Mouse (Mus musculus): ENCODE results near the gene Msx1. TPM values are rescaled to one million over a fixed set of nuclear protein-coding genes. Genes with fewer than 3 reads are reported as not detected.

Msx1 gene
- polyA plus RNA-seq, 1 experiment from 2014 or later, result 12.5 TPM

DNA sequence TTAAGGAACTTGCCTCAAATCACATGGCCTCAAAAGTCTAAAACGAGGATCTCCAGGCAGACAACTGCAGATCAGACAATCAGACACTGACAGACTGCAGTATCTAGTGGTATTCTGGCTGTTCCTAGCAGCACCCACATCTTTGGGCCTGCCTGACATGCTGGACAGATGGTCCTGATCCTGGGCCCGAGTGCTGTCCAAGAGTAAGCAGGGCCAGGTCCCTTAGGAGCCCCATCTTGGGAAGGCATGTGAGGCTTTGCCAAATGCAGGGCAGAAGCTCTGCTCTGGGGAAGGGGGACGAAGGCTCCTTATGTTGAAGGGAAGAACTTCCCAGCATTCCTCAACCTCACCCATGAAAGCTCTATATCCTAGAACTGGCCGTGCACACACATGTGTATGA is 8.5 kb downstream of the Msx1 start:
- Histone ChIP-seq H3K4me2 (ENCODE audit: low read length) (no peak overlapping the region), H3K27me3 (replicated peaks; ENCODE audit: control insufficient read depth, insufficient read depth, low read length) (peaks cover 65% of the 10 kb centered on the region), H3K9me3 (replicated peaks; ENCODE audit: control insufficient read depth, low read length) (no peaks in the 10 kb centered on the region), H3K4me3 (ENCODE audit: low read depth, low read length) (no peak overlapping the region), H3K4me1 (ENCODE audit: control insufficient read depth, insufficient read depth, low read length) (no peaks in the 10 kb centered on the region), H3K36me3 (ENCODE audit: control insufficient read depth, insufficient read depth, low read length) (no peaks in the 10 kb centered on the region), H3K9ac (ENCODE audit: low read length) (no peak overlapping the region), H3K27ac (ENCODE audit: low read depth, low read length) (no peak overlapping the region)
- DNase-seq (ENCODE audit: low spot score), result no peak
- no peak for ATAC-seq
- 83% methylated on average over 4 of the region's 4 CpGs for WGBS

DNA sequence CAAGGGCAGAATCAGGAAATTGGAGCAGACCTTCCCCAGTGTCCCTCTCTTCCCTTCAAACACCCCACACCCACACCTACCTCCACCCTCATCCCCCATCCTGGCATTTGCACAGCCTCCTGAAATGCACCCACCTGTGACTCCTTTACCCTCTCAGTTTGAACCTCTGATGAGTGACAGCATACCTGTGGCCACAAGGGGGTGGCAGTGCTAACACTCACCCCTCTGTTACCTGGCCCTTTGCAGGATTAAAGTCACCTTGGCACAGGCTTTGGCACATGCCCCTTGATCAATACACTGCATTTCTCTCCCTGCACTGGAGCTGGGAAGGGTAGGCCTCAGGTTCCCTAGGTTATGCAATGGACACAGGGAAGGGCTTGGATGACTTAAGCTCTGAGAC is 10.2 kb downstream of the Msx1 start:
- H3K27me3 ChIP-seq (replicated peaks; ENCODE audit: control insufficient read depth, insufficient read depth, low read length), result peaks cover 51% of the 10 kb centered on the region
- H3K4me3 ChIP-seq (ENCODE audit: low read depth, low read length), result no peak overlapping the region
- H3K27ac ChIP-seq (ENCODE audit: low read depth, low read length), result no peak overlapping the region
- no peaks in the 10 kb centered on the region for H3K36me3 ChIP-seq (ENCODE audit: control insufficient read depth, insufficient read depth, low read length)
- no peak overlapping the region for H3K4me2 ChIP-seq (ENCODE audit: low read length)
- no peaks in the 10 kb centered on the region for H3K9me3 ChIP-seq (replicated peaks; ENCODE audit: control insufficient read depth, low read length)
- DNase-seq (ENCODE audit: low spot score) (no peak), ATAC-seq (no peak)
- H3K9ac ChIP-seq (ENCODE audit: low read length), result no peak overlapping the region
- no peaks in the 10 kb centered on the region for H3K4me1 ChIP-seq (ENCODE audit: control insufficient read depth, insufficient read depth, low read length)

DNA sequence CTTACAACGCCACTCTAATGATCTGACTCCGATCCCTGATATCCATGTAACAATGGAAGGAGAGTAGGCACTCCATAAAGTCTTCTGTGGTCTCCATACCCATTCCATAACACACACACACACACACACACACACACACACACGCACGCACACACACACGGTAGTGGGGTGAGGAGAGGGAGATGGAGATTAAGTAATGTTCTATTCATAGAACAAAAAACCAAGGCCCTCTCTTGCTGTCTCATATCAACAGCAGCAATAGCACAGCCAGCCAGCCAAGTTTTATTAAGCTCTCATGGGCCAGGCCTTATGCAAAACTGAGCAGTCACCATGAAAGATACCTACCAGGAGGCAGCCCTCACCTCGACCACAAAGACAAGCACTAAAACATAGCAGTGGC is 19.1 kb downstream of the Msx1 start:
- Histone ChIP-seq H3K9ac (ENCODE audit: low read length) (no peak overlapping the region), H3K27ac (ENCODE audit: low read depth, low read length) (no peak overlapping the region), H3K27me3 (replicated peaks; ENCODE audit: control insufficient read depth, insufficient read depth, low read length) (no peaks in the 10 kb centered on the region), H3K4me1 (ENCODE audit: control insufficient read depth, insufficient read depth, low read length) (no peaks in the 10 kb centered on the region), H3K9me3 (replicated peaks; ENCODE audit: control insufficient read depth, low read length) (no peaks in the 10 kb centered on the region), H3K4me2 (ENCODE audit: low read length) (no peak overlapping the region), H3K36me3 (ENCODE audit: control insufficient read depth, insufficient read depth, low read length) (no peaks in the 10 kb centered on the region), H3K4me3 (ENCODE audit: low read depth, low read length) (no peak overlapping the region)
- WGBS, result 85% methylated on average over 6 of the region's 6 CpGs
- ATAC-seq (no peak), DNase-seq (ENCODE audit: low spot score) (no peak)

DNA sequence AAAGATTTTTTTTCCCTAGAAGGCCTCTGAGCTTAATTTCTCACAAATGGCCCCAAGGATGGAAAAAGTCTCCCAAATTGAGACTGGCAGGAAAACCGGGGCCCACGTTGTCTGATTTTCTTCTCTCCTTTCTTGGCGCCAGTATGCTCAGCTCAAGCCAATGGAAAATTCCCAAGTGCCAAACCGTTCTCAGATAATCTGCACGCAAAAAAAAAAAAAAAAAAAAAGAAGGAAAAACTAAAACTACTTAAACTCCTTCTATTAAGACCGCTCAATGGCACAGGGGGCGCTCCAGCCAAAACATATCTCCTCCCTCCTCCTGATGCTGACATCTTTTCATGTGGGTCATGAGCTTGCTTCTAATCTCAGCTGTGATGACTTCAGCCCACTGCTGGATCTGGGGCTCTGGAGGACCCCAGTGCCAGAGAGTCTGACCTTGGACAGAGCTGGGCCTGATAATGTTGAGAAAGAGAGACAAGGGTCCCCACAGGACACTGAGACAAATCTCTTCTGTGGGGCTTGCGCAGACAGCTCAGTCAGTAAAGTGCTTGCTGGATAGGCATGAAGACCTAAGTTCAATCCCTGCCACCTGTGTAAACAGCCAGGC is 19.8 kb downstream of the Msx1 start:
- DNase-seq (ENCODE audit: low spot score), result peak; percentile 39
- no peak overlapping the region for H3K27ac ChIP-seq (ENCODE audit: low read depth, low read length)
- no peak overlapping the region for H3K4me2 ChIP-seq (ENCODE audit: low read length)
- H3K4me1 ChIP-seq (ENCODE audit: control insufficient read depth, insufficient read depth, low read length), result no peaks in the 10 kb centered on the region
- WGBS, result 63% methylated on average over 8 of the region's 8 CpGs
- no peak for ATAC-seq
- H3K4me3 ChIP-seq (ENCODE audit: low read depth, low read length), result no peak overlapping the region
- H3K36me3 ChIP-seq (ENCODE audit: control insufficient read depth, insufficient read depth, low read length), result no peaks in the 10 kb centered on the region
- H3K9ac ChIP-seq (ENCODE audit: low read length), result no peak overlapping the region
- no peaks in the 10 kb centered on the region for H3K27me3 ChIP-seq (replicated peaks; ENCODE audit: control insufficient read depth, insufficient read depth, low read length)
- no peaks in the 10 kb centered on the region for H3K9me3 ChIP-seq (replicated peaks; ENCODE audit: control insufficient read depth, low read length)

DNA sequence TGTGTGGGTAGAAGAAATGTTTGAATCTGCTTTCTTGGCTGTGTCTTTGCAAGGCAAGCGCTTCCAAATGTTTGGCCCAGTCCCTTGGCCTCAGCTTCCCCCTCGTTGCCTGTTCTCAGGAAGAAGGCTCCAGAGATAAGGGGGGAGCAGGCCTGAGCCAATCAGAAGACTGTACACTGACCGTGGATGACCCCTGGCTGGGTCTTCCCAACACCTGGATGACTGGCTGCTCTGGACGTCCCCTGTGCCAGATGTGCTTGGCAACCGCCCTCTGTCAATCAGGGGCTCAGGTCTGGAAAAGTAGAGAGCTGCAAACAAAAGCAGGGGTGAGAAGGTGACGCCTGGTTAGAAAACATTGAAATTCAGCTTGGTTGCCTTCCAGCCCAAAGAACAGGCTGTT is 27.1 kb downstream of the Msx1 start:
- WGBS, result 72% methylated on average over 6 of the region's 6 CpGs
- Histone ChIP-seq H3K9ac (ENCODE audit: low read length) (no peak overlapping the region), H3K4me3 (ENCODE audit: low read depth, low read length) (no peak overlapping the region), H3K4me1 (ENCODE audit: control insufficient read depth, insufficient read depth, low read length) (no peaks in the 10 kb centered on the region), H3K27me3 (replicated peaks; ENCODE audit: control insufficient read depth, insufficient read depth, low read length) (no peaks in the 10 kb centered on the region), H3K36me3 (ENCODE audit: control insufficient read depth, insufficient read depth, low read length) (no peaks in the 10 kb centered on the region), H3K4me2 (ENCODE audit: low read length) (no peak overlapping the region), H3K27ac (ENCODE audit: low read depth, low read length) (no peak overlapping the region), H3K9me3 (replicated peaks; ENCODE audit: control insufficient read depth, low read length) (no peaks in the 10 kb centered on the region)
- ATAC-seq (no peak), DNase-seq (ENCODE audit: low spot score) (no peak)

DNA sequence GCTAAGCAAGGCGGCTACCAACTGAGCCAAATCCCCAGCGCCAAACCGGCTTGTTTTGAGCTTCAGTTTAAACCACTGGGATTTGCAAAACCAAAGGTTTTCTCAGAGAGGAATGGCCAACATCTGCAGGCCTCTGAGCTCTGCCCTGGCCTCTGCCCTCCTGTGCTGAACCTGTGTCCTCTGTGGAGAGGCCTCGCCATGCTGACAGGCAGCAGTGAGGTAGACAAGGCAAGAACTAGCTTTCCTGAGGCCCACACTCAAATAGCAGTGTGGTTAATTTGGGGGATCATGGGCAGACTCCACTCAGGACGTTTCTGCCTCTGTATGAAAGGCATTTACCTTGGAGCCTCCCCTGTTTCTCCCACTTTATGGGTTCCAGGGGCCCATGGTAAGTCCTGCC is 27.6 kb downstream of the Msx1 start:
- H3K27me3 ChIP-seq (replicated peaks; ENCODE audit: control insufficient read depth, insufficient read depth, low read length), result no peaks in the 10 kb centered on the region
- no peak overlapping the region for H3K27ac ChIP-seq (ENCODE audit: low read depth, low read length)
- H3K9ac ChIP-seq (ENCODE audit: low read length), result no peak overlapping the region
- H3K4me2 ChIP-seq (ENCODE audit: low read length), result no peak overlapping the region
- no peaks in the 10 kb centered on the region for H3K4me1 ChIP-seq (ENCODE audit: control insufficient read depth, insufficient read depth, low read length)
- H3K4me3 ChIP-seq (ENCODE audit: low read depth, low read length), result no peak overlapping the region
- DNase-seq (ENCODE audit: low spot score) (no peak), ATAC-seq (no peak)
- H3K36me3 ChIP-seq (ENCODE audit: control insufficient read depth, insufficient read depth, low read length), result no peaks in the 10 kb centered on the region
- WGBS, result 73% methylated on average over 5 of the region's 5 CpGs
- no peaks in the 10 kb centered on the region for H3K9me3 ChIP-seq (replicated peaks; ENCODE audit: control insufficient read depth, low read length)

DNA sequence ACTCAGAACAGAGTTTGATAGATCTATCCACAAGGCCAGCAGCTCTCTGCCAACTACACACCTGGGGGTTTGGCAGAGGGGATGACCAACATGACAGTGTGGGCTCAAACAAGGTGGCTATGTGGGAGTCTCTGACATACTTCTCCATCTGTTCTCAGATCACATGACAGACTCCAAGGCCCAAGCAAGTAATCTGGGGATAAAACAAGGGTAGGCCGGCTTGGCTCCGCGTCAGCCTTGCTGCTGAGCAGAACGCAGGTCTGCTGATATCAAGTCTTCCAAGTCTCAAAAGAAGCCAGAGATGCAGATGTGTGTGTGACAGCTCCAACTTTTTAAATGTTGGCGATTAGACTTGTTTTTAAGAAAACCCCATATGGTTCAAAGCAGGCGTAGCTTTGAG is 28.7 kb downstream of the Msx1 start:
- no peak for DNase-seq (ENCODE audit: low spot score)
- Histone ChIP-seq H3K9me3 (replicated peaks; ENCODE audit: control insufficient read depth, low read length) (no peaks in the 10 kb centered on the region), H3K36me3 (ENCODE audit: control insufficient read depth, insufficient read depth, low read length) (no peaks in the 10 kb centered on the region), H3K4me2 (ENCODE audit: low read length) (no peak overlapping the region), H3K4me3 (ENCODE audit: low read depth, low read length) (no peak overlapping the region), H3K27me3 (replicated peaks; ENCODE audit: control insufficient read depth, insufficient read depth, low read length) (no peaks in the 10 kb centered on the region; the same call in 1 of the 2 replicates), H3K4me1 (ENCODE audit: control insufficient read depth, insufficient read depth, low read length) (no peaks in the 10 kb centered on the region), H3K27ac (ENCODE audit: low read depth, low read length) (no peak overlapping the region), H3K9ac (ENCODE audit: low read length) (no peak overlapping the region)
- no peak for ATAC-seq
- WGBS, result 91% methylated on average over 6 of the region's 6 CpGs

DNA sequence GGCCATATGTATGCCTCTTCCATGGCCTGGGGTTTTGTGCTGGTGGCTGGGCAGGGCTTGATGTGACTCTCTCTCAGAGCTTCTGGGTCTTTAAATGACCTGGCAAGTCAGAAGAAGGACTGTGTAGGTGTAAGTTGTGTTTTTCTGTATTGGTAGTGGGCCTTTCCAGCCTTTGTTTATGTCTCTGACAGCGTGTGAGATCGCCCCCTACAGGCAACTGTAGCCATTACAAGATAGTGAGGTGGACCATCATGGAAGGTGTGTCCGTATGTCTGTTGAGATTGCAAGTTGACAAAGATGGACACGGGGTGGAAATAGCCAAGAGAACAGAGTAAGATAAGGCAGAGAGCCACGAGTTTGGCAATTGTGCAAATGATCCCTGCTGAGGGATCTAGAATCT is 32.2 kb downstream of the Msx1 start:
- 56% methylated on average over 5 of the region's 5 CpGs for WGBS
- Histone ChIP-seq H3K27ac (ENCODE audit: low read depth, low read length) (no peak overlapping the region), H3K27me3 (replicated peaks; ENCODE audit: control insufficient read depth, insufficient read depth, low read length) (no peaks in the 10 kb centered on the region; the same call in 1 of the 2 replicates), H3K9me3 (replicated peaks; ENCODE audit: control insufficient read depth, low read length) (no peaks in the 10 kb centered on the region), H3K4me3 (ENCODE audit: low read depth, low read length) (no peak overlapping the region), H3K36me3 (ENCODE audit: control insufficient read depth, insufficient read depth, low read length) (no peaks in the 10 kb centered on the region), H3K9ac (ENCODE audit: low read length) (no peak overlapping the region), H3K4me1 (ENCODE audit: control insufficient read depth, insufficient read depth, low read length) (no peaks in the 10 kb centered on the region), H3K4me2 (ENCODE audit: low read length) (no peak overlapping the region)
- ATAC-seq (no peak), DNase-seq (ENCODE audit: low spot score) (no peak)

DNA sequence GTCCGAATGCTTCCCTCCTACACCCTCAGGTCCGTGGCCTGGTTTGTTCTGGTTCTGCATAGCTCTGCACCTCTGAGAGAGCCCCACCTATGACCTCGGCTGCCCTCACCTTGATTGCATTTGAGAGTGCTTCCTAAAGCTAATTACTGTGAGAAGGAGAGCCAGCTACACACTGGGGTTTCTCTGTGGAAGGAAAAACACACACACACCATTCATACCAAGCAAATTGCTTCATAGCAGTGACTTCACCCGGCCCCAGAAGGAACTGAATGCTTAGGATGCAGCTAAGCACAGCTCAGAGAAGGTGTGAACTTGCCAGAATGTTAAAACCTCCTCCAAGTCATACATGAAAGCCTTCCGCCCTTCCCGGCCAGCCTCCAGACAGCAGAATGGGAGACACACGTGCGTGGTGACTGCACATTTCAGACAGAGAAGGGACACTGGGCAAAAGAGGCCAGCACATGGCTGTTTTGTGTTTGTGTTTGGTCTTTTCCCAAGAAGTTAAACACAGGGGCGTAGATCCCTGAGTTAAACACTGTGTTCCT is 39.5 kb downstream of the Msx1 start:
- Histone ChIP-seq H3K9me3 (replicated peaks; ENCODE audit: control insufficient read depth, low read length) (no peaks in the 10 kb centered on the region), H3K4me1 (ENCODE audit: control insufficient read depth, insufficient read depth, low read length) (no peaks in the 10 kb centered on the region), H3K27me3 (replicated peaks; ENCODE audit: control insufficient read depth, insufficient read depth, low read length) (no peaks in the 10 kb centered on the region; the same call in 1 of the 2 replicates), H3K9ac (ENCODE audit: low read length) (no peak overlapping the region), H3K4me2 (ENCODE audit: low read length) (no peak overlapping the region), H3K36me3 (ENCODE audit: control insufficient read depth, insufficient read depth, low read length) (no peaks in the 10 kb centered on the region), H3K4me3 (ENCODE audit: low read depth, low read length) (no peak overlapping the region), H3K27ac (ENCODE audit: low read depth, low read length) (no peak overlapping the region)
- 82% methylated on average over 9 of the region's 9 CpGs for WGBS
- ATAC-seq (no peak), DNase-seq (ENCODE audit: low spot score) (no peak)

Data from forebrain, embryonic 14.5 days (tissue).